Mouse (Mus musculus): ENCODE measurements around the gene Gm20826.
"Not testable (repeated sequence)": the region's sequence is repeated elsewhere in the genome, so short reads cannot be mapped to it uniquely, and the experiment has no call there.

Gm20826 gene

DNA sequence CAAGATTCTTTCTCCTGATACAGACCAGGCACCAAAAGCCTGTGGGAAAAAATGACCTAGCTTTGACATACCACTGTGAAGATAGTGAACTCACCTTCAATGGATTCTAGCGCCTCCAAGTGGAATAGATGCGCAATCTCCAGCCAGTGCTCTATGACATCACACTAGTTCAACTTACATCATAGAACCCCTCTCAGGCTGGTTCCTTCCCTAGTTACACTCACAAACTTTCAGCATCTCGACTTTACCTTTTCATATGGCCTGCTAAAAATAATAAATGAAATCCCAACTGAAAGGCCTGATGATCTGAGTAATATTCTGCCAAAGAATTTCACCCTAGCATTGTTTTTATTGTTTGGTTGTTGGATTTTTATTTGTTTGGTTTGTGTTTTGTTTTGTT, at the start of gene Gm20826:
Gm20826 (minus strand) TSS at position 101 of the 400 bp plus-strand sequence.
- DNase-seq: not testable (repeated sequence)
